Comparison of ENCODE assay signal across 15 mouse cellular contexts in the genomic region with DNA sequence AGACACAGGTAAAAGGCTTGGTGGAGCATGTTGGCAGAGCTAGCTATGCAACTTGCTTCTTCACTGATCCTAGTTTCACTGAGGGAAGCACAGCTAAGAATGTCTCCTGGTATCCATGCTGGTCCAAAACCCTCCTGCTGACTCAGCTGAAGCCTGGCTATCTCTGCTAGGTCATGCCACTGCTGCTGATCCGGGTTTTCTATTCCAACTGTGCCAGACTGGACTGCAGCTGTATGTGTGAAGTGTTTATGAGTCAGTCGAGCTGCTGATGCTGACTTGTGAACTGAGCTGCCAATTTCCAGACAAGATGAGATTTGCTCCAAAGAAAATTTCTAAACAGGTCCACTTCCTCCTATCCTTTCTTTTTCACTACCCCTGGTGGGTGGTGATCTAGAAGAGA.
"Had no signal": no experiment of that assay in that cellular context is flagged by ENCODE, and none has a peak within 500 bp of the region (broad histone marks: within the 10 kb centered on the region; RNA-seq: fewer than 3 reads in every experiment).

No protein-coding gene starts in this region.

- H3K4me1 ChIP-seq: neural tube, embryonic 15.5 days; stomach, embryonic 15.5 days had no signal

- H3K9me3 ChIP-seq: neural tube, embryonic 15.5 days; stomach, embryonic 15.5 days had no signal

- H3K27ac ChIP-seq: neural tube, embryonic 15.5 days; stomach, embryonic 15.5 days; stomach, postnatal 0 days had no signal

- H3K4me3 ChIP-seq: neural tube, embryonic 15.5 days; stomach, embryonic 15.5 days had no signal

- H3K27me3 ChIP-seq: neural tube, embryonic 15.5 days; stomach, embryonic 15.5 days had no signal

- H3K4me2 ChIP-seq: neural tube, embryonic 15.5 days; stomach, embryonic 15.5 days had no signal

- DNase-seq: retina, postnatal 1 day; right cerebral cortex, adult 18-20 months; right cerebral cortex, postnatal 14 days; right cerebral cortex, postnatal 25 days; right cerebral cortex, postnatal 4 days; spleen, adult 18-20 months; thymus, adult 18-20 months; thymus, adult 2 months; thymus, postnatal 14 days; thymus, postnatal 25 days; thymus, postnatal 36 days; thymus, postnatal 4 days had no signal

- H3K9ac ChIP-seq: neural tube, embryonic 15.5 days; stomach, embryonic 15.5 days had no signal

- H3K36me3 ChIP-seq: neural tube, embryonic 15.5 days; stomach, embryonic 15.5 days had no signal
